Mouse (Mus musculus): ENCODE measurements around the gene Fam241b. TPM values are rescaled to one million over a fixed set of nuclear protein-coding genes. Genes with fewer than 3 reads are reported as not detected.
"Not testable (repeated sequence)": the region's sequence is repeated elsewhere in the genome, so short reads cannot be mapped to it uniquely, and the experiment has no call there.

Gene Fam241b
- total and polyA plus RNA-seq, 2 experiments from 2014 or later = 118 to 193 TPM

GRCm38 (mm10) chr10:62093903-62094302 is 49.8 kb downstream of the Fam241b start:
- H3K9me3 ChIP-seq (ENCODE audit: low read length) = no peaks in the 10 kb centered on the region
- H3K27ac ChIP-seq (ENCODE audit: low read depth, low read length) = no peak overlapping the region
- H3K4me1 ChIP-seq (ENCODE audit: insufficient read depth) = no peaks in the 10 kb centered on the region
- TF ChIP-seq CTCF (IDR thresholded peaks at IDR 0.05; ENCODE audit: low read depth) = no peak
- DNase-seq (no peak), ATAC-seq (no peak)
- H3K36me3 ChIP-seq (ENCODE audit: insufficient read depth) = no peaks in the 10 kb centered on the region
- no peak overlapping the region for H3K4me3 ChIP-seq (ENCODE audit: low read depth, low read length)
- H3K9ac ChIP-seq = no peak overlapping the region
- no peaks in the 10 kb centered on the region for H3K27me3 ChIP-seq (ENCODE audit: insufficient read depth, low read length)
- 76% methylated on average over 7 of the region's 7 CpGs for WGBS
- no peak overlapping the region for H3K4me2 ChIP-seq (ENCODE audit: low read depth)

GRCm38 (mm10) chr10:62089486-62089885 is 54.2 kb downstream of the Fam241b start:
- Histone ChIP-seq H3K9ac (no peak overlapping the region), H3K27me3 (ENCODE audit: insufficient read depth, low read length) (no peaks in the 10 kb centered on the region), H3K4me1 (ENCODE audit: insufficient read depth) (no peaks in the 10 kb centered on the region), H3K36me3 (ENCODE audit: insufficient read depth) (no peaks in the 10 kb centered on the region), H3K4me3 (ENCODE audit: low read depth, low read length) (no peak overlapping the region), H3K9me3 (ENCODE audit: low read length) (no peaks in the 10 kb centered on the region), H3K27ac (ENCODE audit: low read depth, low read length) (no peak overlapping the region), H3K4me2 (ENCODE audit: low read depth) (no peak overlapping the region)
- DNase-seq (no peak), ATAC-seq (no peak)
- TF ChIP-seq CTCF (IDR thresholded peaks at IDR 0.05; ENCODE audit: low read depth) = no peak

GRCm38 (mm10) chr10:62089071-62089470 is 54.6 kb downstream of the Fam241b start:
- no peak overlapping the region for H3K4me3 ChIP-seq (ENCODE audit: low read depth, low read length)
- 64% methylated on average over 7 of the region's 7 CpGs for WGBS
- ATAC-seq (no peak), DNase-seq (no peak)
- no peaks in the 10 kb centered on the region for H3K36me3 ChIP-seq (ENCODE audit: insufficient read depth)
- H3K9ac ChIP-seq = no peak overlapping the region
- no peaks in the 10 kb centered on the region for H3K4me1 ChIP-seq (ENCODE audit: insufficient read depth)
- H3K4me2 ChIP-seq (ENCODE audit: low read depth) = no peak overlapping the region
- H3K9me3 ChIP-seq (ENCODE audit: low read length) = no peaks in the 10 kb centered on the region
- no peaks in the 10 kb centered on the region for H3K27me3 ChIP-seq (ENCODE audit: insufficient read depth, low read length)
- no peak for TF ChIP-seq CTCF (IDR thresholded peaks at IDR 0.05; ENCODE audit: low read depth)
- no peak overlapping the region for H3K27ac ChIP-seq (ENCODE audit: low read depth, low read length)

- H3K9ac ChIP-seq = no peak overlapping the region
- H3K27me3 ChIP-seq (ENCODE audit: insufficient read depth, low read length) = no peaks in the 10 kb centered on the region
- H3K27ac ChIP-seq (ENCODE audit: low read depth, low read length) = no peak overlapping the region
- H3K4me1 ChIP-seq (ENCODE audit: insufficient read depth) = no peaks in the 10 kb centered on the region
- no peak overlapping the region for H3K4me3 ChIP-seq (ENCODE audit: low read depth, low read length)
- H3K9me3 ChIP-seq (ENCODE audit: low read length) = no peaks in the 10 kb centered on the region
- no peak for ATAC-seq
- DNase-seq = no peak
- no peak overlapping the region for H3K4me2 ChIP-seq (ENCODE audit: low read depth)
- 85% methylated on average over 5 of the region's 5 CpGs for WGBS
- TF ChIP-seq CTCF (IDR thresholded peaks at IDR 0.05; ENCODE audit: low read depth) = no peak
- H3K36me3 ChIP-seq (ENCODE audit: insufficient read depth) = no peaks in the 10 kb centered on the region
Measured at GRCm38 (mm10) chr10:62088411-62088810, 55.3 kb downstream of the Fam241b start.

GRCm38 (mm10) chr10:62086826-62087225 is 56.9 kb downstream of the Fam241b start:
- Histone ChIP-seq H3K27me3 (ENCODE audit: insufficient read depth, low read length) (no peaks in the 10 kb centered on the region), H3K4me3 (ENCODE audit: low read depth, low read length) (no peak overlapping the region), H3K9me3 (ENCODE audit: low read length) (no peaks in the 10 kb centered on the region), H3K36me3 (ENCODE audit: insufficient read depth) (no peaks in the 10 kb centered on the region), H3K9ac (no peak overlapping the region), H3K4me2 (ENCODE audit: low read depth) (no peak overlapping the region), H3K4me1 (ENCODE audit: insufficient read depth) (no peaks in the 10 kb centered on the region), H3K27ac (ENCODE audit: low read depth, low read length) (no peak overlapping the region)
- DNase-seq (no peak), ATAC-seq (peak; percentile 38; the same call in 1 of the 2 replicates)
- WGBS = 80% methylated on average over 5 of the region's 5 CpGs
- no peak for TF ChIP-seq CTCF (IDR thresholded peaks at IDR 0.05; ENCODE audit: low read depth)

- Histone ChIP-seq H3K9ac (no peak overlapping the region), H3K4me2 (ENCODE audit: low read depth) (no peak overlapping the region), H3K27me3 (ENCODE audit: insufficient read depth, low read length) (no peaks in the 10 kb centered on the region), H3K4me3 (ENCODE audit: low read depth, low read length) (no peak overlapping the region), H3K27ac (ENCODE audit: low read depth, low read length) (no peak overlapping the region), H3K36me3 (ENCODE audit: insufficient read depth) (no peaks in the 10 kb centered on the region), H3K9me3 (ENCODE audit: low read length) (no peaks in the 10 kb centered on the region), H3K4me1 (ENCODE audit: insufficient read depth) (no peaks in the 10 kb centered on the region)
- ATAC-seq (no peak), DNase-seq (no peak)
- TF ChIP-seq CTCF (IDR thresholded peaks at IDR 0.05; ENCODE audit: low read depth) = no peak
- 66% methylated on average over 2 of the region's 2 CpGs for WGBS
Measured at GRCm38 (mm10) chr10:62086044-62086443, 57.7 kb downstream of the Fam241b start.

GRCm38 (mm10) chr10:62076248-62077134 is 67.2 kb downstream of the Fam241b start:
- no peak overlapping the region for H3K27ac ChIP-seq (ENCODE audit: low read depth, low read length)
- no peak overlapping the region for H3K4me2 ChIP-seq (ENCODE audit: low read depth)
- H3K9ac ChIP-seq = no peak overlapping the region
- WGBS = 58% methylated on average over 11 of the region's 11 CpGs
- H3K27me3 ChIP-seq (ENCODE audit: insufficient read depth, low read length) = no peaks in the 10 kb centered on the region
- H3K9me3 ChIP-seq (ENCODE audit: low read length) = no peaks in the 10 kb centered on the region
- H3K36me3 ChIP-seq (ENCODE audit: insufficient read depth) = no peaks in the 10 kb centered on the region
- TF ChIP-seq CTCF (IDR thresholded peaks at IDR 0.05; ENCODE audit: low read depth) = no peak
- H3K4me1 ChIP-seq (ENCODE audit: insufficient read depth) = no peaks in the 10 kb centered on the region
- ATAC-seq (peak; percentile 59), DNase-seq (peak; percentile 59)
- H3K4me3 ChIP-seq (ENCODE audit: low read depth, low read length) = no peak overlapping the region

GRCm38 (mm10) chr10:62071346-62071745 is 72.4 kb downstream of the Fam241b start:
- not testable (repeated sequence) for H3K9ac ChIP-seq; H3K4me3 ChIP-seq (ENCODE audit: low read depth, low read length); H3K4me1 ChIP-seq (ENCODE audit: insufficient read depth); H3K27ac ChIP-seq (ENCODE audit: low read depth, low read length); H3K9me3 ChIP-seq (ENCODE audit: low read length); H3K27me3 ChIP-seq (ENCODE audit: insufficient read depth, low read length); H3K4me2 ChIP-seq (ENCODE audit: low read depth); ATAC-seq; H3K36me3 ChIP-seq (ENCODE audit: insufficient read depth); DNase-seq
- WGBS = 82% methylated on average over 12 of the region's 14 CpGs
